In genomic region chr13:6157946-6158345, GRCm38 (mm10) we compare ENCODE assay signal across 15 mouse cellular contexts.
A peak's percentile ranks its signal among the peaks of the same experiment; 100 is the strongest.
DNase-seq lines count a peak whose midpoint lies in the region; ATAC-seq lines count a peak whose summit lies in the region.
"Had no signal": no experiment of that assay in that cellular context is flagged by ENCODE, and none has a peak within 500 bp of the region (broad histone marks: within the 10 kb centered on the region; RNA-seq: fewer than 3 reads in every experiment).

No protein-coding gene starts in this region.

- H3K27ac ChIP-seq in forebrain, embryonic 10.5 days: no peak overlapping the region
- no peak overlapping the region for H3K27ac ChIP-seq in hindbrain, embryonic 13.5 days
- no peak overlapping the region for H3K27ac ChIP-seq in midbrain, embryonic 14.5 days (replicated peaks; ENCODE audit: low read depth, low read length)

- no peak overlapping the region for H3K9ac ChIP-seq in hindbrain, embryonic 13.5 days
- H3K9ac ChIP-seq in midbrain, embryonic 14.5 days (replicated peaks; ENCODE audit: low read length): no peak overlapping the region
- H3K9ac ChIP-seq: lung, embryonic 14.5 days had no signal

- no peak overlapping the region for H3K4me3 ChIP-seq in forebrain, embryonic 10.5 days
- no peak overlapping the region for H3K4me3 ChIP-seq in hindbrain, embryonic 13.5 days
- H3K4me3 ChIP-seq in midbrain, embryonic 14.5 days (replicated peaks; ENCODE audit: low read depth, low read length): no peak overlapping the region

- no peak overlapping the region for H3K4me2 ChIP-seq in hindbrain, embryonic 13.5 days
- H3K4me2 ChIP-seq in midbrain, embryonic 14.5 days (ENCODE audit: low read length): no peak overlapping the region
- H3K4me2 ChIP-seq: lung, embryonic 14.5 days had no signal

- peak; percentile 75; the same call in 1 of the 2 replicates for ATAC-seq in hindbrain, embryonic 13.5 days (ENCODE audit: low FRiP score)
- peak; percentile 72 for ATAC-seq in midbrain, embryonic 14.5 days (ENCODE audit: low FRiP score, low TSS enrichment)
- no peak for ATAC-seq in erythroid progenitor cell, adult 5-6 weeks (replicated peaks; ENCODE audit: low FRiP score, poor library complexity, severe bottlenecking)

- no peaks in the 10 kb centered on the region for H3K9me3 ChIP-seq in forebrain, embryonic 10.5 days
- no peaks in the 10 kb centered on the region for H3K9me3 ChIP-seq in hindbrain, embryonic 13.5 days
- no peaks in the 10 kb centered on the region for H3K9me3 ChIP-seq in midbrain, embryonic 14.5 days (ENCODE audit: control insufficient read depth, low read length)
- H3K9me3 ChIP-seq: G1E had no signal

- no peaks in the 10 kb centered on the region for H3K36me3 ChIP-seq in forebrain, embryonic 10.5 days (replicated peaks)
- no peaks in the 10 kb centered on the region for H3K36me3 ChIP-seq in hindbrain, embryonic 13.5 days
- H3K36me3 ChIP-seq in midbrain, embryonic 14.5 days (ENCODE audit: control insufficient read depth, insufficient read depth, low read length): no peaks in the 10 kb centered on the region
- H3K36me3 ChIP-seq: G1E had no signal

- no peaks in the 10 kb centered on the region for H3K27me3 ChIP-seq in forebrain, embryonic 10.5 days (ENCODE audit: poor library complexity, severe bottlenecking)
- H3K27me3 ChIP-seq in hindbrain, embryonic 13.5 days: no peaks in the 10 kb centered on the region
- H3K27me3 ChIP-seq in midbrain, embryonic 14.5 days (ENCODE audit: control insufficient read depth, insufficient read depth, low read length): no peaks in the 10 kb centered on the region

- peaks cover 28% of the 10 kb centered on the region for H3K4me1 ChIP-seq in forebrain, embryonic 10.5 days
- peaks cover 13% of the 10 kb centered on the region for H3K4me1 ChIP-seq in hindbrain, embryonic 13.5 days (replicated peaks)
- H3K4me1 ChIP-seq in midbrain, embryonic 14.5 days (ENCODE audit: control insufficient read depth, insufficient read depth, low read length): peaks cover 11% of the 10 kb centered on the region

- peak; percentile 24 for DNase-seq in R1 (ENCODE audit: low read depth, low spot score)
- DNase-seq in forebrain, embryonic 10.5 days (ENCODE audit: extremely low spot score, low spot score): peak; percentile 27
- peak; percentile 74 for DNase-seq in midbrain, embryonic 14.5 days
- no peak for DNase-seq in gastrocnemius, adult 8-10 months (ENCODE audit: low spot score in 2 of 2)
- no peak for DNase-seq in adrenal gland, postnatal 14 days
- DNase-seq in kidney, postnatal 25 days: no peak
- DNase-seq: cerebellum, postnatal 36 days; heart, postnatal 10 days; kidney, adult 8-10 months; layer of hippocampus, adult 9-11 months; left cerebral cortex, postnatal 4 days; lung, embryonic 14.5 days had no signal

- 30% methylated on average over 4 of the region's 4 CpGs for WGBS in forebrain, embryonic 10.5 days
- WGBS in hindbrain, embryonic 13.5 days: 10% methylated on average over 4 of the region's 4 CpGs
- WGBS in midbrain, embryonic 14.5 days: 5% methylated on average over 4 of the region's 4 CpGs

Comparison
In these comparisons a context has a peak if more than half of its experiments do, and no peak if none do; other contexts are left out.
1. DNase-seq: peak in R1 (single experiment), forebrain, embryonic 10.5 days (single experiment) and midbrain, embryonic 14.5 days (single experiment); none in gastrocnemius, adult 8-10 months (0 of 2), adrenal gland, postnatal 14 days (single experiment) and kidney, postnatal 25 days (0 of 2).